Mouse (Mus musculus): Measurements from ENCODE around the gene Pld3.

DNA sequence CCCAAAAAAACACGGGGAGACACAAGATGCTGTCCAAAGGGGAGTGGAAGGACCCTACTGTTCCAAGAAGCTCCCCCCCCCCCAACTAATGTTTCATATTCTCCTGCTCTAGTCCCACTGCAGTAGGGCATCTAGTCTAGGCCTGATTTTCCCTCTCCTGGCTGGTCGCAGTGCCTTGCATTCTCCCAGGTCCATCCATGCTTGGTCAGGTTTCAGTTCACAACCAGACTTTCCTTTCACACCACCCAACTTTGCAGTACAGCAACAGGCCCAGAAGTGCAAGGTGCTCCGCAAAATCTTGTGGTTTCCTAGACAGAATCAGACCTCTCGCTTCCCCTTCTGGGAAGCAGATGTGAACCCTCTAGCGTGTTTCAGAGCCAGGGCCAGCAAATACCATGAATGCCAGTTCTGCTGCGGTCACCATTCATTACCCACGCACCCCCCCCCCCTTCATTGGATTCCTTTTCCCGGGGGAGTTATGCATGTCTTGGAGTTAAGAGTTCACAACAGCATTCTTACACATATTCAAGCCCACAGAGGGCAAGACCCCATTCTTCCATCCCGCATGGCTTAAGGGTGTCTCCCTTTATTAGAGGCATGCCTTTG lies 46.1 kb downstream of the Pld3 start:
- TF ChIP-seq CTCF (IDR thresholded peaks at IDR 0.05; ENCODE audit: extremely low read depth, insufficient read depth, insufficient read length, insufficient replicate concordance): no peak
- TF ChIP-seq POLR2A (IDR thresholded peaks at IDR 0.05; ENCODE audit: low read depth, low read length): no peak

Data from spleen, adult 2 months (tissue).